ENCODE assay signal across 14 mouse cellular contexts in the genomic region with DNA sequence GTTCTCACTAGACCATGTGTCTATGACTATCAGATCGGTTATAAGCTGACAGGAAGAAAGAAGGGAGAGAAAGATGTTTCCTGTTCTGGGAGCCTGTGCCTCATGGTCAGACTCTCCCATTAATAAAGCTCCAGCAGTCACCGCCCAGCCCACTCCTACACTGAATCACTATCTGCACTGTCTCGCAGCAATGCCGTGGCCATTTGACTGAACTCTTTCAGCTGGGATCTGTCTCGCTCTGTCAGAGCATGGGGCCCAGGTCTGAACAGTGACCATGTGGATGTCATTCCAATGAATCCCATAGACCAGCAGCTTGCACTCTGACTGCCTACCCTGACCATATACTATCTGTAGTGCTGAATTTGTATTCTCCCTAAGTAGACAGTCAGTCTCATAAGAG.
DNase-seq lines count a peak whose midpoint lies in the region; ATAC-seq and TF ChIP-seq lines count a peak whose summit lies in the region.
"Had no signal": no experiment of that assay in that cellular context is flagged by ENCODE, and none has a peak within 500 bp of the region (broad histone marks: within the 10 kb centered on the region; RNA-seq: fewer than 3 reads in every experiment).

No protein-coding gene starts in this region.

- no peak overlapping the region for H3K4me3 ChIP-seq in forebrain, postnatal 0 days (ENCODE audit: low read depth, low read length)
- no peak overlapping the region for H3K4me3 ChIP-seq in forebrain, embryonic 11.5 days (ENCODE audit: low read depth, low read length)
- H3K4me3 ChIP-seq in kidney, embryonic 16.5 days (ENCODE audit: low read length), result no peak overlapping the region
- H3K4me3 ChIP-seq in liver, embryonic 11.5 days (ENCODE audit: low read depth, low read length), result no peak overlapping the region
- H3K4me3 ChIP-seq: embryonic facial prominence, embryonic 12.5 days; layer of hippocampus, adult 2 months had no signal

- intact Hi-C loops in left cerebral cortex, postnatal 36 days (cut with DNase I), result no loop called here

- no peaks in the 10 kb centered on the region for H3K27me3 ChIP-seq in forebrain, postnatal 0 days (ENCODE audit: insufficient read depth, low read length)
- H3K27me3 ChIP-seq in forebrain, embryonic 11.5 days (ENCODE audit: control insufficient read depth, insufficient read depth, low read length), result no peaks in the 10 kb centered on the region
- H3K27me3 ChIP-seq in kidney, embryonic 16.5 days (ENCODE audit: insufficient read depth, low read length), result no peaks in the 10 kb centered on the region
- no peaks in the 10 kb centered on the region for H3K27me3 ChIP-seq in liver, embryonic 11.5 days (replicated peaks; ENCODE audit: control insufficient read depth, insufficient read depth, low read length)
- H3K27me3 ChIP-seq: embryonic facial prominence, embryonic 12.5 days had no signal

- H3K4me2 ChIP-seq in forebrain, postnatal 0 days (ENCODE audit: low read depth), result no peak overlapping the region
- no peak overlapping the region for H3K4me2 ChIP-seq in forebrain, embryonic 11.5 days (ENCODE audit: low read depth, low read length, severe bottlenecking)
- no peak overlapping the region for H3K4me2 ChIP-seq in kidney, embryonic 16.5 days (replicated peaks; ENCODE audit: low read depth, low read length)
- H3K4me2 ChIP-seq in liver, embryonic 11.5 days, result 0 out of 2 replicates have a peak overlapping the region, but pooled peaks have one; percentile 8
- H3K4me2 ChIP-seq: embryonic facial prominence, embryonic 12.5 days had no signal

- no peak for DNase-seq in forebrain, postnatal 0 days
- no peak for DNase-seq in forebrain, embryonic 11.5 days (ENCODE audit: low spot score)
- no peak for DNase-seq in kidney, postnatal 36 days
- peak; percentile 40 for DNase-seq in adrenal gland, postnatal 10 days
- DNase-seq in liver, embryonic 11.5 days (ENCODE audit: low spot score), result no peak
- no peak for DNase-seq in cerebellum, postnatal 25 days
- no peak for DNase-seq in left cerebral cortex, postnatal 36 days (ENCODE audit: low spot score in 2 of 2)
- DNase-seq: cerebellum, adult 11 months; lung, adult 18-20 months had no signal

- H3K27ac ChIP-seq in forebrain, postnatal 0 days (ENCODE audit: low read depth, low read length), result no peak overlapping the region
- no peak overlapping the region for H3K27ac ChIP-seq in forebrain, embryonic 11.5 days (ENCODE audit: low read depth, low read length)
- no peak overlapping the region for H3K27ac ChIP-seq in kidney, embryonic 16.5 days (ENCODE audit: low read length)
- peak overlapping the region; percentile 22; the same call in 1 of the 2 replicates for H3K27ac ChIP-seq in liver, embryonic 11.5 days (ENCODE audit: low read depth, low read length)
- H3K27ac ChIP-seq: embryonic facial prominence, embryonic 12.5 days; layer of hippocampus, adult 2 months had no signal

- H3K36me3 ChIP-seq in forebrain, postnatal 0 days (ENCODE audit: insufficient read depth), result no peaks in the 10 kb centered on the region
- H3K36me3 ChIP-seq in forebrain, embryonic 11.5 days (ENCODE audit: control insufficient read depth, insufficient read depth, low read length), result no peaks in the 10 kb centered on the region
- no peaks in the 10 kb centered on the region for H3K36me3 ChIP-seq in kidney, embryonic 16.5 days (ENCODE audit: insufficient read depth, low read length)
- no peaks in the 10 kb centered on the region for H3K36me3 ChIP-seq in liver, embryonic 11.5 days (ENCODE audit: control insufficient read depth, insufficient read depth, low read length)
- H3K36me3 ChIP-seq: embryonic facial prominence, embryonic 12.5 days; G1E had no signal

- WGBS in forebrain, postnatal 0 days, result 81% methylated on average over 5 of the region's 5 CpGs
- whole genome bisulfite sequencing in forebrain, embryonic 11.5 days, result 79% methylated on average over 5 of the region's 5 CpGs
- WGBS in kidney, embryonic 16.5 days, result 13% methylated on average over 5 of the region's 5 CpGs
- 14% methylated on average over 5 of the region's 5 CpGs for whole genome bisulfite sequencing in liver, embryonic 11.5 days

- TF ChIP-seq CTCF in forebrain, postnatal 0 days (IDR thresholded peaks at IDR 0.05; ENCODE audit: low read depth), result no peak

- no peaks in the 10 kb centered on the region for H3K9me3 ChIP-seq in forebrain, postnatal 0 days (ENCODE audit: low read length)
- no peaks in the 10 kb centered on the region for H3K9me3 ChIP-seq in forebrain, embryonic 11.5 days (ENCODE audit: control insufficient read depth, low read length)
- no peaks in the 10 kb centered on the region for H3K9me3 ChIP-seq in kidney, embryonic 16.5 days (ENCODE audit: low read length)
- H3K9me3 ChIP-seq in liver, embryonic 11.5 days (ENCODE audit: control insufficient read depth, low read length), result no peaks in the 10 kb centered on the region
- H3K9me3 ChIP-seq: embryonic facial prominence, embryonic 12.5 days; G1E had no signal

- no peak overlapping the region for H3K9ac ChIP-seq in forebrain, postnatal 0 days
- no peak overlapping the region for H3K9ac ChIP-seq in forebrain, embryonic 11.5 days (ENCODE audit: low read length)
- no peak overlapping the region for H3K9ac ChIP-seq in kidney, embryonic 16.5 days (replicated peaks; ENCODE audit: low read length)
- H3K9ac ChIP-seq in liver, embryonic 11.5 days (ENCODE audit: low read depth, low read length), result no peak overlapping the region
- H3K9ac ChIP-seq: embryonic facial prominence, embryonic 12.5 days had no signal

- no peaks in the 10 kb centered on the region for H3K4me1 ChIP-seq in forebrain, postnatal 0 days (ENCODE audit: insufficient read depth)
- no peaks in the 10 kb centered on the region for H3K4me1 ChIP-seq in forebrain, embryonic 11.5 days (replicated peaks; ENCODE audit: control insufficient read depth, insufficient read depth, low read length)
- no peaks in the 10 kb centered on the region for H3K4me1 ChIP-seq in kidney, embryonic 16.5 days (ENCODE audit: insufficient read depth, low read length)
- H3K4me1 ChIP-seq in liver, embryonic 11.5 days (replicated peaks; ENCODE audit: control insufficient read depth, insufficient read depth, low read length), result peaks cover 3% of the 10 kb centered on the region; the same call in 1 of the 2 replicates
- H3K4me1 ChIP-seq: embryonic facial prominence, embryonic 12.5 days had no signal

- ATAC-seq in forebrain, postnatal 0 days, result 0 out of 2 replicates have a peak, but pooled peaks have one; percentile 25
- ATAC-seq in forebrain, embryonic 11.5 days (replicated peaks; ENCODE audit: low FRiP score), result no peak
- ATAC-seq in kidney, embryonic 16.5 days (ENCODE audit: low FRiP score, low TSS enrichment), result peak; percentile 95
- ATAC-seq in liver, embryonic 11.5 days (replicated peaks; ENCODE audit: low FRiP score), result peak; percentile 74
- ATAC-seq: forebrain, embryonic 16.5 days had no signal
